8 mouse cellular contexts compared by ENCODE assay signal in the genomic region with DNA sequence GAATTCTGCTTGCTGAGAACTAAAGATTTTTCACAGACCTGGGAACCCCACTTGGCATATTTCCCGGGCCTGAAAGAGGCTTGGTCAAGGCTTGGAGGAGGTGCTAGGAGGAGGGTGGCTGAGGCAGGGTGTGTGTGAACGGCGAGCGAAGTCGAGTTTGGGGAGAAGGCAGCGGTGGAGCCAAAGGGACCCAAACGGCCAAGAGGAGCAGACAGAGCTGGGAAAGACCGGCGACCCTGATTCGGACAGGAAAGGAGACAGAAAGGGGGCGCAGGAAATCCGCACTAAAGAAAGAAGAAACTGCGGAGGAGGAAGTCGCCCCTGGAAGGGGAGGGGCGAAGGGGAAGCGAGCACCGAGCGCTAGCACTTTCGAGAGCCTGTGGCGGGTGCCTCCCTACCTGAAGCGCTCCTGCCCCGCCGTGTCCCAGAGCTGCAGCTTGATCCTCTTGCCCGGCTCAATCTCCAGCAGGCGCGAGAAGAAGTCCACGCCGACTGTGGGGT. TPM values are rescaled to one million over a fixed set of nuclear protein-coding genes. Genes with fewer than 3 reads are reported as not detected.
A peak's percentile ranks its signal among the peaks of the same experiment; 100 is the strongest.
DNase-seq lines count a peak whose midpoint lies in the region; ATAC-seq and TF ChIP-seq lines count a peak whose summit lies in the region.

No protein-coding gene starts in this region.

- no peak for TF ChIP-seq EP300 in heart, adult 2 months (IDR thresholded peaks at IDR 0.05; ENCODE audit: insufficient read depth, low read depth, low read length)

- no peak for TF ChIP-seq CTCF in heart, adult 2 months (IDR thresholded peaks at IDR 0.05)

- peak overlapping the region; percentile 49 for H3K4me3 ChIP-seq in kidney, embryonic 14.5 days (ENCODE audit: low read length)
- peak overlapping the region; percentile 11 for H3K4me3 ChIP-seq in heart, adult 2 months
- peak overlapping the region; percentile 48 for H3K4me3 ChIP-seq in lung, embryonic 16.5 days (ENCODE audit: low read length)

- no peaks in the 10 kb centered on the region for H3K36me3 ChIP-seq in kidney, embryonic 14.5 days (ENCODE audit: control insufficient read depth, insufficient read depth, low read length)
- no peaks in the 10 kb centered on the region for H3K36me3 ChIP-seq in heart, adult 2 months (ENCODE audit: control insufficient read depth, insufficient read depth, low read length)
- no peaks in the 10 kb centered on the region for H3K36me3 ChIP-seq in lung, embryonic 16.5 days (ENCODE audit: control insufficient read depth, insufficient read depth, low read length)

- 0 out of 2 replicates have a peak overlapping the region, but pooled peaks have one; percentile 28 for H3K9ac ChIP-seq in kidney, embryonic 14.5 days (ENCODE audit: low read depth, low read length)
- no peak overlapping the region for H3K9ac ChIP-seq in heart, adult 2 months (ENCODE audit: low read depth, low read length)
- H3K9ac ChIP-seq in lung, embryonic 16.5 days (ENCODE audit: low read length) = no peak overlapping the region

- no peaks in the 10 kb centered on the region for H3K9me3 ChIP-seq in kidney, embryonic 14.5 days (ENCODE audit: control insufficient read depth, low read length)
- no peaks in the 10 kb centered on the region for H3K9me3 ChIP-seq in lung, embryonic 16.5 days (ENCODE audit: control insufficient read depth, low read length)

- WGBS in kidney, embryonic 14.5 days = under 1% methylated on average over 28 of the region's 28 CpGs
- WGBS in heart, adult 2 months = 3% methylated on average over 28 of the region's 28 CpGs
- under 1% methylated on average over 28 of the region's 28 CpGs for WGBS in lung, embryonic 16.5 days

- no peaks in the 10 kb centered on the region for H3K79me2 ChIP-seq in heart, adult 2 months (replicated peaks; ENCODE audit: control insufficient read depth, insufficient read depth, low read length)

- peaks cover 4% of the 10 kb centered on the region; the same call in 1 of the 2 replicates for H3K4me1 ChIP-seq in kidney, embryonic 14.5 days (ENCODE audit: control insufficient read depth, insufficient read depth, low read length)
- H3K4me1 ChIP-seq in heart, adult 2 months (ENCODE audit: control insufficient read depth, insufficient read depth, low read length) = no peaks in the 10 kb centered on the region
- H3K4me1 ChIP-seq in lung, embryonic 16.5 days (replicated peaks; ENCODE audit: control insufficient read depth, insufficient read depth, low read length) = peaks cover 7% of the 10 kb centered on the region

- no peak for TF ChIP-seq POLR2A in heart, adult 2 months (IDR thresholded peaks at IDR 0.05; ENCODE audit: insufficient read depth, low read depth, low read length)

- peak; percentile 11; the same call in 1 of the 2 replicates for ATAC-seq in kidney, embryonic 14.5 days (ENCODE audit: low FRiP score, low TSS enrichment)
- peak; percentile 53 for ATAC-seq in lung, embryonic 16.5 days (ENCODE audit: low read depth)

- no peak overlapping the region for H3K27ac ChIP-seq in kidney, embryonic 14.5 days (ENCODE audit: low read depth, low read length)
- no peak overlapping the region for H3K27ac ChIP-seq in heart, adult 2 months
- no peak overlapping the region for H3K27ac ChIP-seq in lung, embryonic 16.5 days (ENCODE audit: low read length)

- intact Hi-C loops in heart, adult 2 months (cut with DNase I) = no loop called here

- peak overlapping the region; percentile 88 for H3K4me2 ChIP-seq in kidney, embryonic 14.5 days (replicated peaks; ENCODE audit: low read depth, low read length)
- H3K4me2 ChIP-seq in lung, embryonic 16.5 days (ENCODE audit: low read depth, low read length) = peak overlapping the region; percentile 75

- DNase-seq in kidney, adult 18-20 months = no peak
- DNase-seq in cerebellum, adult 9-10 months = peak; percentile 11
- DNase-seq in heart, adult 2 months = peak in 1 of 2 experiments; percentile 46
- peak; percentile 4 to 18 for DNase-seq in layer of hippocampus, adult 8-10 months (ENCODE audit: low spot score in 2 of 2)
- peak; percentile 42 for DNase-seq in right cerebral cortex, postnatal 14 days
- no peak for DNase-seq in c-Kit-positive CD71-positive TER-119-positive erythroid progenitor cells, embryonic 14.5 days (ENCODE audit: low spot score)

- peaks cover 4% of the 10 kb centered on the region for H3K27me3 ChIP-seq in kidney, embryonic 14.5 days (ENCODE audit: control insufficient read depth, insufficient read depth, low read length)
- no peaks in the 10 kb centered on the region for H3K27me3 ChIP-seq in heart, adult 2 months (ENCODE audit: control insufficient read depth, insufficient read depth, low read length)
- no peaks in the 10 kb centered on the region; the same call in 1 of the 2 replicates for H3K27me3 ChIP-seq in lung, embryonic 16.5 days (ENCODE audit: control insufficient read depth, insufficient read depth, low read depth, low read length)

RNA-seq across cellular contexts. Expression of gene Rab39, which starts 0.5 kb away (rescaled TPM):
- polyA plus RNA-seq in kidney, embryonic 14.5 days (2014; fragmentation: Nextera tagmentation; extraction: Ambion mirVana) = 0.10 and 0.14 TPM in 2 replicates
- under 1 TPM; 0.09 to 0.13 TPM for total RNA-seq in heart, adult 2 months (2021)
- 0.12 and 0.18 TPM in 2 replicates for polyA plus RNA-seq in heart, adult 2 months (2012; rRNA removed)
- 1 to 10 TPM; 2.4 to 3.2 (median 2.7) TPM for total RNA-seq in layer of hippocampus, adult 8-10 months (2022)
- polyA plus RNA-seq in lung, embryonic 16.5 days (2015; fragmentation: Nextera tagmentation; extraction: Ambion mirVana) = 0.26 and 0.34 TPM in 2 replicates

RNA-seq across cellular contexts. Expression of gene Cul5, which starts 35.7 kb away (rescaled TPM):
- polyA plus RNA-seq in kidney, embryonic 14.5 days (2014; fragmentation: Nextera tagmentation; extraction: Ambion mirVana) = 43.3 and 57.4 TPM in 2 replicates
- 10 to 100 TPM; 43.0 to 45.4 TPM for total RNA-seq in heart, adult 2 months (2021)
- 6.1 and 11.3 TPM in 2 replicates for polyA plus RNA-seq in heart, adult 2 months (2012; rRNA removed)
- total RNA-seq in layer of hippocampus, adult 8-10 months (2022) = 10 to 100 TPM; 49.5 to 62.5 (median 54.1) TPM
- polyA plus RNA-seq in lung, embryonic 16.5 days (2015; fragmentation: Nextera tagmentation; extraction: Ambion mirVana) = 28.5 and 30.0 TPM in 2 replicates

Comparison
In these comparisons a context has a peak if more than half of its experiments do, and no peak if none do; other contexts are left out.
1. DNase-seq: peak in cerebellum, adult 9-10 months (single experiment), layer of hippocampus, adult 8-10 months (2 of 2) and right cerebral cortex, postnatal 14 days (single experiment); none in kidney, adult 18-20 months (single experiment) and c-Kit-positive CD71-positive TER-119-positive erythroid progenitor cells, embryonic 14.5 days (single experiment).
2. Peak in every context shown above with its lines, with median percentiles within 50 percentile points of each other: H3K4me3 ChIP-seq.